Mouse (Mus musculus) ovary, adult 18-20 months (tissue): ENCODE measurements around the gene Kynu.

Experiments
- DNase-seq: peaks from one replicate; pipeline ENCODE4 v3.0.0; 2022; ENCODE audit warnings: low spot score, mixed read lengths

The Kynu gene

GRCm38 (mm10) chr2:43555062-43555888 lies at the start of gene Kynu:
TSS of gene Kynu (plus strand) at chr2:43555329.
- no peak for DNase-seq

GRCm38 (mm10) chr2:43506182-43506581 lies 48.9 kb upstream of the Kynu start:
- no peak for DNase-seq

GRCm38 (mm10) chr2:43513852-43514251 lies 41.3 kb upstream of the Kynu start:
- DNase-seq, result no peak

- no peak for DNase-seq
These were observed 20.7 kb upstream of the Kynu start for GRCm38 (mm10) chr2:43534417-43534816.

- no peak for DNase-seq
These were observed 12.5 kb upstream of the Kynu start for GRCm38 (mm10) chr2:43542615-43543014.

GRCm38 (mm10) chr2:43545665-43546064 lies 9.5 kb upstream of the Kynu start:
- no peak for DNase-seq

GRCm38 (mm10) chr2:43546448-43546847 lies 8.7 kb upstream of the Kynu start:
- DNase-seq, result no peak

GRCm38 (mm10) chr2:43554216-43554615 lies 913 bp upstream of the Kynu start:
- no peak for DNase-seq

- no peak for DNase-seq
These were observed 758 bp downstream of the Kynu start for GRCm38 (mm10) chr2:43555889-43556285.

GRCm38 (mm10) chr2:43556985-43557384 lies 1.9 kb downstream of the Kynu start:
- no peak for DNase-seq

GRCm38 (mm10) chr2:43561209-43561608 lies 6.1 kb downstream of the Kynu start:
- DNase-seq, result no peak

- no peak for DNase-seq
These were observed 7.7 kb downstream of the Kynu start for GRCm38 (mm10) chr2:43562779-43563178.

GRCm38 (mm10) chr2:43568406-43568805 lies 13.3 kb downstream of the Kynu start:
- DNase-seq, result no peak

- DNase-seq, result no peak
These were observed 18.4 kb downstream of the Kynu start for GRCm38 (mm10) chr2:43573526-43573925.

GRCm38 (mm10) chr2:43583243-43583812 lies 28.2 kb downstream of the Kynu start:
- no peak for DNase-seq

- no peak for DNase-seq
These were observed 30.4 kb downstream of the Kynu start for GRCm38 (mm10) chr2:43585508-43585907.

GRCm38 (mm10) chr2:43587832-43588231 lies 32.7 kb downstream of the Kynu start:
- no peak for DNase-seq

- no peak for DNase-seq
These were observed 37.0 kb downstream of the Kynu start for GRCm38 (mm10) chr2:43592001-43592704.

- no peak for DNase-seq
These were observed 58.4 kb downstream of the Kynu start for GRCm38 (mm10) chr2:43613571-43613970.

- no peak for DNase-seq
These were observed 66.0 kb downstream of the Kynu start for GRCm38 (mm10) chr2:43621140-43621539.

GRCm38 (mm10) chr2:43622844-43623243 lies 67.7 kb downstream of the Kynu start:
- no peak for DNase-seq

- no peak for DNase-seq
These were observed 76.7 kb downstream of the Kynu start for GRCm38 (mm10) chr2:43631786-43632185.

GRCm38 (mm10) chr2:43636498-43636897 lies 81.4 kb downstream of the Kynu start:
- DNase-seq, result no peak
